Mouse (Mus musculus) heart, postnatal 0 days (tissue): ENCODE data around the gene Ror2. TPM values are rescaled to one million over a fixed set of nuclear protein-coding genes. Genes with fewer than 3 reads are reported as not detected.

Experiments used
- ATAC-seq: fragments of 200-750 bp; cut with Nextera tagmentation; 2 replicates; pipeline ENCODE4 v1.8.0; 2017; ENCODE audit warnings: low read depth, moderate number of reproducible peaks, moderate library complexity; ENCODE audit not compliant: insufficient read depth
- DNase-seq: peaks from one replicate; pipeline ENCODE4 v3.0.0-alpha.2; 2016; ENCODE audit warnings: low spot score
- H3K27ac ChIP-seq: fragments of 300-500 bp; sonication (generic); 2 replicates; pipeline ENCODE4 v1.5.1; 2014; ENCODE audit warnings: low read depth, mild to moderate bottlenecking
- H3K27me3 ChIP-seq: fragments of 300-500 bp; sonication (generic); 2 replicates; pipeline ENCODE4 v1.6.1; 2014; ENCODE audit warnings: low read length, mixed read lengths; ENCODE audit not compliant: control insufficient read depth, insufficient read depth
- H3K36me3 ChIP-seq: fragments of 300-500 bp; sonication (generic); replicated peaks from 2 replicates; pipeline ENCODE4 v1.6.1; 2014; ENCODE audit warnings: low read length, mixed read lengths; ENCODE audit not compliant: control insufficient read depth, insufficient read depth
- H3K4me1 ChIP-seq: fragments of 300-500 bp; sonication (generic); 2 replicates; pipeline ENCODE4 v1.6.1; 2014; ENCODE audit warnings: antibody characterized with exemption; ENCODE audit not compliant: control insufficient read depth, insufficient read depth
- H3K4me2 ChIP-seq: fragments of 300-500 bp; sonication (generic); 2 replicates; pipeline ENCODE4 v1.6.1; 2014; ENCODE audit warnings: low read depth, mild to moderate bottlenecking, low read length, moderate library complexity
- H3K4me3 ChIP-seq: fragments of 300-500 bp; sonication (generic); 2 replicates; pipeline ENCODE4 v1.5.1; 2014; ENCODE audit warnings: low read depth, low read length
- H3K9ac ChIP-seq: fragments of 300-500 bp; sonication (generic); replicated peaks from 2 replicates; pipeline ENCODE4 v1.6.1; 2014; ENCODE audit warnings: low read depth, low read length, mixed read lengths
- H3K9me3 ChIP-seq: fragments of 300-500 bp; sonication (generic); replicated peaks from 2 replicates; pipeline ENCODE4 v1.6.1; 2016; ENCODE audit warnings: low read length; ENCODE audit not compliant: control insufficient read depth
- CTCF ChIP-seq: IDR thresholded peaks from 2 replicates; pipeline ENCODE4 v1.5.1; 2016; ENCODE audit warnings: antibody characterized with exemption, control low read depth, low read depth
- EP300 ChIP-seq: IDR thresholded peaks from 2 replicates; pipeline ENCODE4 v1.6.1; 2016; ENCODE audit warnings: antibody characterized with exemption, low read depth
- WGBS: fragments of 180-500 bp; shearing (Covaris S2); extraction: QIAGEN DNeasy Blood & Tissue Kit; methylation state at CpG from one replicate; pipeline ENCODE4 v1.1.7; 2014; 5-methylcytosine and 5-hydroxymethylcytosine counted together
- polyA plus RNA-seq: library from polyadenylated mRNA; unstranded; fragments of >200 nt; fragmentation: Nextera tagmentation; extraction: Ambion mirVana; gene quantifications from 2 replicates; pipeline ENCODE4 v1.2.1, GENCODE M21; 2015
- total RNA-seq: library from RNA; depleted of rRNA; stranded (reverse); fragments of >200 nt; gene quantifications from 2 replicates; pipeline ENCODE4 v1.2.3, GENCODE M21; 2014; ENCODE audit warnings: low replicate concordance

Ror2 gene
- total and polyA plus RNA-seq, 2 experiments from 2014 or later, result 6.6 to 19.1 TPM

DNA sequence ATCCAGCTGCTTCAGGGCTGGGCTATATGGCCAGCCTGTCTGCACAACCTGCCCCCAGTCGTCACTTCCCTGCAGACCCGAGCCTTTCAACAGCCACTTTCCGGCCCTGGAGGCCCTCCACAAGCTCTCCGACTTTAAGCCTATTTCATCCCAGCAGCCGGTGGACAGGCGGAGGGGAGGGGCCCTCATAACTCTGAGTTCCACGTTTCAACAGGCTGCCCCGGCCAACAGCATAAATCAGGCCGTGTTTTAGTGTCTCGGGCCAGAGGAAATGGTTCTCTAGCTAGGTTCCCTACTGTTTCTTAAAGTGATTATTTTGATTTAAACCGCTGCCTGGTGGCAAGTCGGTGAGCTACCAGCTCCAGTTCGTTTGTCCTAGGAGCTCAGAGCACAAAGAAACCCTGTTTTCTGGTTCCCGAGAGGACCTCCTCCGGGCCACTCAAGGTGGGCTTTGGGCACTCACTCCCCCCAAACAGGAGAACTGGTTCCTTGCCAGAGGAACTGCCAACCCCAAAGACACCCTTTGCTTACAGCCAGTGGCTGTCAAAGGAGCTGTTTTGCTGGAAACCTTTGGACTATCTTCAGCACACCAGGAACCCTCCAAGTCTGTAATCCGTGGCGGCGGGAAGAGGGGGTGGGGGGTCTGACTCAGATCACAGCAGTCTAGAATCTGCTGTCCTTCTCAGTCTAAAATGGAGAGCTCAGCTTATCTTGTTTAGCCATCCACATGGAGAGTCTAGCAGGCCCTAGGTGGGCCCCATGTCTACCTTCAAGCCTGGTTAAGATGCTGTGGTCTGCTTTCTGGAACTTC lies 84.1 kb downstream of the Ror2 start:
- no peaks in the 10 kb centered on the region for H3K27me3 ChIP-seq
- no peak overlapping the region for H3K4me3 ChIP-seq
- H3K4me2 ChIP-seq, result peak overlapping the region; percentile 5; the same call in 1 of the 2 replicates
- no peaks in the 10 kb centered on the region for H3K36me3 ChIP-seq
- no peaks in the 10 kb centered on the region for H3K9me3 ChIP-seq
- H3K27ac ChIP-seq, result no peak overlapping the region
- DNase-seq, result peak; percentile 72
- TF ChIP-seq EP300 (no peak), CTCF (no peak)
- ATAC-seq, result peak; percentile 66
- H3K4me1 ChIP-seq, result peaks cover 31% of the 10 kb centered on the region
- H3K9ac ChIP-seq, result no peak overlapping the region
- 10% methylated on average over 18 of the region's 18 CpGs for WGBS

DNA sequence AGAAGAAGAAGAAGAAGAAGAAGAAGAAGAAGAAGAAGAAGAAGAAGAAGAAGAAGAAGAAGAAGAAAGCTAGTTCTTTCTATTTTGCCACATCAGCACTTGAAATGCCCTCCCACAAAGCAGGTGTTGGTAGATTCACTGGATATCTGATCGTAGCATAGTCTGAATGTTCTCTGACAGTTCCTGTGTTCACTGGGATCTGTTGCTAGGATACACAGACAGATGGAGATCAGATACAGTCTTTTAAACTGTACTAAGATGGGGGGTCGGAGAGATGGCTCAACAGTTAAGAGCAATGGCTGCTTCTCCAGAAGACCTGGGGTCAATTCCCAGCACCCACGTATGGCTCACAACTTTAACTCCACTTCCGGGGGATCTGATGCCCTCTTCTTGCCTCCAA lies 85.8 kb downstream of the Ror2 start:
- Histone ChIP-seq H3K4me1 (peaks cover 21% of the 10 kb centered on the region), H3K36me3 (no peaks in the 10 kb centered on the region), H3K9ac (no peak overlapping the region), H3K4me3 (no peak overlapping the region), H3K27ac (no peak overlapping the region), H3K9me3 (no peaks in the 10 kb centered on the region), H3K4me2 (no peak overlapping the region), H3K27me3 (no peaks in the 10 kb centered on the region)
- DNase-seq (no peak), ATAC-seq (no peak)
- 88% methylated on average over 4 of the region's 4 CpGs for WGBS
- no peak for TF ChIP-seq EP300
- TF ChIP-seq CTCF, result no peak

- Histone ChIP-seq H3K4me1 (peaks cover 19% of the 10 kb centered on the region), H3K36me3 (no peaks in the 10 kb centered on the region), H3K27ac (no peak overlapping the region), H3K9me3 (no peaks in the 10 kb centered on the region), H3K9ac (no peak overlapping the region), H3K4me2 (no peak overlapping the region), H3K27me3 (no peaks in the 10 kb centered on the region), H3K4me3 (no peak overlapping the region)
- DNase-seq (no peak), ATAC-seq (no peak)
- 47% methylated on average over 7 of the region's 7 CpGs for WGBS
- TF ChIP-seq EP300 (no peak), CTCF (no peak)
Observed at GRCm38 (mm10) chr13:53199262-53199661, 86.7 kb downstream of the Ror2 start.

- Histone ChIP-seq H3K9me3 (no peaks in the 10 kb centered on the region), H3K27me3 (no peaks in the 10 kb centered on the region), H3K9ac (no peak overlapping the region), H3K4me2 (no peak overlapping the region), H3K27ac (no peak overlapping the region), H3K4me1 (peaks cover 16% of the 10 kb centered on the region), H3K4me3 (no peak overlapping the region), H3K36me3 (no peaks in the 10 kb centered on the region)
- 73% methylated on average over 7 of the region's 7 CpGs for WGBS
- no peak for DNase-seq
- ATAC-seq, result no peak
- TF ChIP-seq EP300 (no peak), CTCF (no peak)
Observed at GRCm38 (mm10) chr13:53196690-53197089, 89.2 kb downstream of the Ror2 start.

DNA sequence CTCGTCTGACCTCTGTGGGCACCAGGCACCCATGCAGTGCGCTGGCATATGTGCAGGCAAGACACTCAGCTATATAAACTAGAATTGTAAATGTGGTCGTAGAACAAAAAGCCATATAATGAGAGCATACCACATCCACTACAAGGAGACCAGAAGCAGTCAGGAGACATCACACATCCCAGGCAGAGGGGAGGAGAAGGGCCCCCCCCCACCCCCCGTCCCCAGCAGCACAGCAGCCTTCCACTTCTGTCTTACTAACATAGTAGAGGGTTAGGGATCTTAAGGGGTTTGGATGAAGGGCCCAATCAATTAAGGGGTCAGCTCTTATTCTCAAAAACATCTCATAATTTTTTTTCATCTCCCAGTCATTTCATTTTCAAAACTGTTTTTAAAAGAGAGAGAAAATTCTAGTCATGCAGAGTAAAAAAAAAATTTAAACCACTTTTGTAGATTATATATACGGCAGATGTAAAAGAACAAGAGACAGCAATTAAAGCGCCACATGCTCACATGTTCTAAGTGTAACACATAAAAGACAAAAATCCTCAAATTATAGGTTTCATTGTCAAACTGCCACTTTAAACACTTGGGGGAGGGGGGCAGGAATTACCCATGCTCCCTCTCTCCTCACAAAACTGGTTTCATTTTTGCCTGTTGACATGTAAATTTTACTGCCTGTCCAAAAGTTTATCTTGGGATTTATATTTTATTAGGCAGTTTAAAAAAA lies 89.8 kb downstream of the Ror2 start:
- Histone ChIP-seq H3K9me3 (no peaks in the 10 kb centered on the region), H3K4me1 (peaks cover 16% of the 10 kb centered on the region), H3K4me2 (no peak overlapping the region), H3K36me3 (no peaks in the 10 kb centered on the region), H3K27me3 (no peaks in the 10 kb centered on the region), H3K9ac (no peak overlapping the region), H3K27ac (no peak overlapping the region), H3K4me3 (no peak overlapping the region)
- WGBS, result 91% methylated on average over 6 of the region's 6 CpGs
- no peak for TF ChIP-seq CTCF
- TF ChIP-seq EP300, result no peak
- DNase-seq (no peak), ATAC-seq (no peak)

- DNase-seq, result no peak
- no peak overlapping the region for H3K4me3 ChIP-seq
- no peaks in the 10 kb centered on the region for H3K27me3 ChIP-seq
- H3K9me3 ChIP-seq, result no peaks in the 10 kb centered on the region
- peaks cover 16% of the 10 kb centered on the region for H3K4me1 ChIP-seq
- no peaks in the 10 kb centered on the region for H3K36me3 ChIP-seq
- H3K4me2 ChIP-seq, result no peak overlapping the region
- no peak overlapping the region for H3K9ac ChIP-seq
- 80% methylated on average over 15 of the region's 15 CpGs for WGBS
- no peak for TF ChIP-seq EP300
- no peak for TF ChIP-seq CTCF
- no peak for ATAC-seq
- H3K27ac ChIP-seq, result no peak overlapping the region
Observed at GRCm38 (mm10) chr13:53194306-53194705, 91.6 kb downstream of the Ror2 start.
